Mouse (Mus musculus): Measurements from ENCODE around the gene Wdhd1.

- TF ChIP-seq CTCF (IDR thresholded peaks at IDR 0.05 in 2 of 3, conservative IDR thresholded peaks at IDR 0.05 in 1 of 3; ENCODE audit: control insufficient read depth in 1 of 3, insufficient read depth in 1 of 3, low read depth in 2 of 3, low read length in 3 of 3, poor library complexity in 1 of 3, severe bottlenecking in 1 of 3), result no peak
- TF ChIP-seq GATA1 (IDR thresholded peaks at IDR 0.05; ENCODE audit: low read depth, low read length), result no peak
- TF ChIP-seq JUND (IDR thresholded peaks at IDR 0.05; ENCODE audit: low read depth, low read length), result no peak
- no peak for TF ChIP-seq SIN3A (IDR thresholded peaks at IDR 0.05; ENCODE audit: low read length)
- no peak for TF ChIP-seq MAX (IDR thresholded peaks at IDR 0.05; ENCODE audit: low read length)
- no peak for TF ChIP-seq MXI1 (IDR thresholded peaks at IDR 0.05; ENCODE audit: low read depth, low read length)
- TF ChIP-seq MYC (IDR thresholded peaks at IDR 0.05; ENCODE audit: low read depth, low read length), result no peak
- TF ChIP-seq EP300 (IDR thresholded peaks at IDR 0.05; ENCODE audit: low read depth in 1 of 2, low read length in 2 of 2), result no peak
Measured at GRCm38 (mm10) chr14:47309061-47309460, 32.4 kb upstream of the Wdhd1 start.
